Mouse (Mus musculus) left cerebral cortex, postnatal 14 days (tissue): ENCODE measurements around the gene Tnfrsf9. TPM values are rescaled to one million over a fixed set of nuclear protein-coding genes. Genes with fewer than 3 reads are reported as not detected.

Source experiments
- DNase-seq, 2 experiments: peaks; one replicate each; pipeline ENCODE4 v3.0.0; 2021 to 2022; ENCODE audit warnings: low spot score in 2 of 2, mixed read lengths in 1 of 2
- intact Hi-C: fragments of 180-260 bp; cut with DNase I; formaldehyde crosslinking; loops from one replicate; pipeline ENCODE4 v1.15.1; 2025
- total RNA-seq, 2 experiments: library from RNA; stranded (reverse); gene quantifications; 2 replicates each; pipeline ENCODE4 v1.2.3; 2021

Gene Tnfrsf9
- total RNA-seq, 2 experiments from 2014 or later: 0.36 to 0.40 TPM

DNA sequence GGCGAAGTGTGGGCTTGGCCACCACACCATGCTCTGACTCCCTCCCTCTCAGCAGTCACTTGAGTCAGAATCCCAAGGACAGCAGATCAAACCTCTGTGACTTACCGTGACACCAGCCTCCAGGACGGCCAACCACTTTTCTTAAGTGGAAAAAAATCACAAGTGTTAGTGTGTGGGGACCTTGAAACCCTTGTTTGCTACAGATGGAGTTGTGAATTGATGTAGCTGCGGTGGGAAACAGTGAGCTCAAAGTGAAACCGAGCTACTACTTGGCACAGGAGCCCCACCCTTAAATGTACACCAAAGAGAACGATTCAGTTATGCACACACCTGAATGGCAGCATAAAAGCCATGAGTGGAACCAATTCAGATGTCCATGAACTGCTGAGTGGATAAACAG, 10.6 kb downstream of the Tnfrsf9 start:
- DNase-seq: no peak
- intact Hi-C loops: loop anchor here (5.0 kb wide), 1 partner anchor 42 kb away; no protein-coding TSS in a partner anchor

GRCm38 (mm10) chr4:150925923-150926322, 11.6 kb downstream of the Tnfrsf9 start:
- no peak for DNase-seq
- intact Hi-C loops: loop anchor here (5.0 kb wide), 1 partner anchor 41 kb away; no protein-coding TSS in a partner anchor

DNA sequence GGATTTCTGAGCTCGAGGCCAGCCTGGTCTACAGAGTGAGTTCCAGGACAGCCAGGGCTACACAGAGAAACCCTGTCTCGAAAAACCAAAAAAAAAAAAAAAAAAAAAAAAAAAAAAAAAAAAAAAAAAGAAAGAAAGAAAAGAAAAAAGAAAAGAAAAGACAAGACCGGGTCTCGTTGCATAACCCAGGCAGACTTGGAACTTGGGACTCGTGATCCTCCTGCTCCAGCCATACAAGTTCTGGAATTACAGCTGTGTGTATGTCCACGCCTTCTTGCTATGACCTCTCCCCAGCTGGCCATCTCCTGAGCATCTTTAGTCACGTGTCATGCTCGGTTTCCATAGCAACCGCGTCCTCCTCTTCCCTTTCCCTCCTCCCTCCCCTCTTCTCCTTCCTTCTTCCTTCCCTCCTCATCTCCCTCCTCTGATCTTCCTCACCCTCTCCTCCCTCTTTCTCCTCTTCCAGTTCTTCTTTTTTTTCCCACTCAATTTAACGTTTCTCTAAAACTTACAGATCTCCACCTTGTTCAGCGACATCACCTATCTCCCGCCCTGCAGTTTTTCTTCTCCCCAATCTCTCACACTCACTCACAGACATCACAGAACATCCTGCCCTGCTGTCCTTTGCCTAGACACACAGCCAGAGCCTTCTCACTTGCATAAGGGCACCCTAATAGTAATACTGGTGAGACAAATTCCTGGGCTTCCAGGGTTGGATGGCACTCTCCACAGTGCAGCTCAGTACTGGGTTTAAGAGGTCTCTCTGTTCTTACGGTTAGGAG, 12.8 kb downstream of the Tnfrsf9 start:
- intact Hi-C loops: loop anchor here (5.0 kb wide), 1 partner anchor 40 kb away; no protein-coding TSS in a partner anchor
- no peak for DNase-seq

GRCm38 (mm10) chr4:150927789-150928188, 13.4 kb downstream of the Tnfrsf9 start:
- no peak for DNase-seq
- intact Hi-C loops: loop anchor here (5.0 kb wide), 1 partner anchor 40 kb away; no protein-coding TSS in a partner anchor

GRCm38 (mm10) chr4:150933503-150933902, 19.1 kb downstream of the Tnfrsf9 start:
- intact Hi-C loops: no loop called here
- DNase-seq: no peak

DNA sequence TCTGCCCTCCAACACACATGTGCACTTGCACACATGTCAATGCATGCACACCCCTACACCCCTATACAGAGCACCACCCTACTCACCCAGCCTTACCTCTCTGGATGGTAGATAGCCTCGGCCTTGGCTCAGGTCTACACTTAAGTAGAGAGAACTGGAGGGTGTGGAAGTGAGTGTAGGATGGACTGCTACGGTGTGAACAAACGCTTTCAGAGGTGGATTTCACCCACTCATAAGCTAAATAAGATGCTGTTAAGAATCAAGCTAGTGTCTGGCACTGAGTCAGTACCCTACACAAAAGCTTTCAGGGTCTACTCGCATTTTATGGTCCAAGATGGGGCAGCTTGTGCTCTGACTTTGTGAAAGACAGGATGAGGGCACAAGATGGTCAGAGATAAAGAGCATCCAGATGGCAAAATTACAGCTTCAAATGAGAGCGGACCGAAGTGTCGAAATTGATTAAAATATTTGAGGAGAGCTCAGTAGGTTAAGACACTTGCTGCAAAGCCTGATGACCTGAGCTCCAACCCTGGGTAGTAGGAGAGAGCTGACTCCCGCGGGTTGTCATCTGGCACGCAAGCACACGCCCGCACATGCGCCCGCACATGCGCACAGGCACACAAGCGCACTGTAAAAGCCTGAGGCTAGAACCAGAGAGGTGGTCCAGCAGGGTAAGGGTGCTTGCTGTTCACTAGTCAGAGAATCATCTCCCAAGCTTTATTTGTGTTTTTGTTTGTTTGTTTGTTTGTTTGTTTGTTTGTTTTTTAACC, 23.1 kb downstream of the Tnfrsf9 start:
- intact Hi-C loops: no loop called here
- DNase-seq: peak; percentile 40 to 58

DNA sequence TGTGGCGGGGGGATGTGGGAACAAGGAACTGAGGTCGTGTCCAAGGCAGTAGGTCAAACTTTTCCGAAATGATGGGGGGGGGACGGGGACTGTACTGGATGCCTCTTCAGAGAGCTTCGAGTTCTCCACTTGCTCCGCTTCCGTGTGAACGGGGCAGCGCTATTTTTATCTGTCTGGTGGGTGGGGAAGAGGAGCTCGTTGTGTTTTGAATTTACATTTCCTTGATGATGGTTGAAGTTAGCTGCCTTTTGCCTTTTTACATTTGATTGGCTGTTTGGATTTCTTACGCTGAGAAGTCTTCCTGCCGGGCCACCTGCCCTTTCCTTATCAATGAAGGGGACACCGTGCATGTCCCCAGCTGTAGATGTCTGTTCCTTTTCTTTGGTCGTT, 23.7 kb downstream of the Tnfrsf9 start:
- peak in 1 of 2 experiments; percentile 36 for DNase-seq
- intact Hi-C loops: no loop called here

DNA sequence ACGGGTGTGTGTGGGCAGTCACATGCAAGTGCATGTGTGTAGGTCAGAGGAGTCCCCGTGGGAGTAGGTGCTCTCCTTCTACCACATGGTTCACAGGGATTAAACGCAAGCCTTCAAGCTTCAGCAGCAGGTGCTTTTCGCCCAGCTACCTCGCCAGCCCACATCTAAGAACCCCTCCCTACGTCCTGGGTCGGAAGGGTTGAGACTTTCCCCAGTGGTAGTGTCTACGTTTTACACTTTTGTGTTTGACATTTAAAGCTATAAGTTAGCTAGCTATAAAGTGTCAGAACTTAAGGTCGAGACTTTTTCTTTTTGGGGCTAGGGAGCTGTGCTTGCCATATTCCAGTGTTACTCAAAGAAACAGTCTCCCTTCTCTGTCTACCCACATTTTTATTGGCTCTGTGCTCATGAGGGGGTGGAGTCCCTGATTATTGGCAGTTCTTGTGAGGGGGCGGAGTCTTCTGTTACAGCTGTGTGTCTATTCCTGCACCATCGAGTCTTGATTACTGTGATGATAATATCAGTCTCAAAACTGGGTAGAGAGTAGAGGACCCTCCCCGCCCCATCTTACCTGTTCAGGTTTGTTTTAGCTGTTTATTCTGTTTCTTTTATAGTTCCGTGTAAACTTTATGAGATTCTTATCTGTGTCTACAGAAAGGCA, 25.8 kb downstream of the Tnfrsf9 start:
- DNase-seq: no peak
- intact Hi-C loops: no loop called here

GRCm38 (mm10) chr4:150944707-150945106, 30.3 kb downstream of the Tnfrsf9 start:
- DNase-seq: no peak
- intact Hi-C loops: no loop called here

- DNase-seq: no peak
- intact Hi-C loops: no loop called here
These were observed 36.6 kb downstream of the Tnfrsf9 start for GRCm38 (mm10) chr4:150950972-150951371.

- intact Hi-C loops: no loop called here
- peak; percentile 47 to 53 for DNase-seq
These were observed 42.2 kb downstream of the Tnfrsf9 start for GRCm38 (mm10) chr4:150956369-150957105.

DNA sequence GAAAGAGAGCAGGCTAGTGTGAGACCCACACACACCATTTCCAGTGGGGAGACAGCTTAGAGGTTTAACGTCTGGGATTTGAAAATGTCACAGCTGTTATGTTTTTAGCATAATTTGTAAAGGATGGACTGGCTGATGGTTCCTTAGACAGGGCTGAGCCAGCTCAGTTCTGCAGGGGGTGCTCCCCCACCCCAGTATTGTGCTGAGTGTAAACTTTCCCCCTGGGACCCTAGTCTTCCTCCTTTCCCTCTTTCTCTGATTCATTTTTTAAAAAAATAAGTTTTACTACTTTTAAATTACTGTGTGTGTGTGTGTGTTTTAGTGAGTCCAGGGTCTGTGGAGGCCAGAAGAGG, 42.7 kb downstream of the Tnfrsf9 start:
- no peak for DNase-seq
- intact Hi-C loops: no loop called here

DNA sequence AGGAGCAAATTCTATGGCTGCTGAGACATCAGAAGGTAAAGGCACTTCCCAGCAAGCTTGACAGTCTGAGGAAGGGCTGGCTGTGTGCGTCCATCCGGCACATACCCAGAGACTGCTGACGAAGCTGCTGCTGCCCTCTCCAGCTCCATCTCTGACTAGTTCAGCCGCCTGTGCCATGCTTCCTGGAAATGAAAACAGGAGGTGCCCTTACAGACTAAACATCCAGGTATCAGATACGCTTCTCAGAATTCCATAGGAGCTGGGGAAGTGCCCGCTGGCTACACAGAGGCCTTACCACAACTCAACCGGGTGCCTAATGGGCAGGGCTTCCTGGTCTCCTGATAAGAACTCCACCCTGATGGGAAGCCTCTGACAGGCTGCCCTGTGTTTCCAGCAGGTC, 44.2 kb downstream of the Tnfrsf9 start:
- intact Hi-C loops: no loop called here

GRCm38 (mm10) chr4:150962231-150962630, 47.9 kb downstream of the Tnfrsf9 start:
- intact Hi-C loops: no loop called here
- DNase-seq: no peak

More for the DNA sequence above, 44.2 kb downstream of the Tnfrsf9 start:
- no peak for DNase-seq

DNA sequence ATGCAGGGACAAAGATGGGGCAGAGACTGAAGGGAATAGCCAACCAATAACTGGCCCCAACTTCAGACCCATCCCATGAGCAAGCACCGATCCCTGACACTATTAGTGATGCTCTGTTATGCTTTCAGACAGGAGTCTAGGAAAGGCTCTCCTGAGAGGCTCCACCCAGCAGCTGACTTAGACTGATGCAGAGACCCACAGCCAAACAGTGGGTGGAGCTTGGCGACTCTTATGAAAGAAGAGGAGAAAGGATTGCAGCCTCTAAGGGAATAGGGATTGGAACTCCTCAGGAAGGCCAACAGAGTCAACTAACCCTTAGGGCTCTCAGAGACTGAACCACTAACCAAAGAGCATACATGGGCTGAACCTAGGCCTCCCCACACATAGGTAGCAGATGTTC, 49.3 kb downstream of the Tnfrsf9 start:
- no peak for DNase-seq
- intact Hi-C loops: no loop called here

- intact Hi-C loops: loop anchor here (5.0 kb wide), 2 partner anchors 38 to 308 kb away; no protein-coding TSS in a partner anchor
- DNase-seq: peak; percentile 88 to 92
These were observed 50.5 kb downstream of the Tnfrsf9 start for GRCm38 (mm10) chr4:150964635-150965554.

DNA sequence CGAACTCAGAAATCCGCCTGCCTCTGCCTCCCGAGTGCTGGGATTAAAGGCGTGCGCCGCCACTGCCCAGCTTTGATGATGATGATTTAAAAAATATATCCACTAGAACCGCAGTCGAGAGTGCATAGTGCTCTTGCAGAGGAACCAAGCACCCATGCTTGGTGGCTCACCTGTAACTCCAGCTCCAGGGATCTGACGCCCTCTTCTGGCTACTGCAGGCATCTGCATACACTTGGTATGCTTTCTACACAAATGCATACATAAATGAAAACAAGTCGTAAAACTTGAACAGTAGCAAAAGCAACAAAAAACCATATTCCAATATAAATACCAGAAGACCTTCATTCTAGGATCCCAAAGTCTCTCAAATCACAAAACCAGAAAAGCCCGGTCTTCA, 51.2 kb downstream of the Tnfrsf9 start:
- intact Hi-C loops: loop anchor here (5.0 kb wide), 2 partner anchors 38 to 308 kb away; no protein-coding TSS in a partner anchor
- no peak for DNase-seq

- intact Hi-C loops: loop anchor here (5.0 kb wide), 2 partner anchors 39 to 309 kb away; no protein-coding TSS in a partner anchor
These were observed 52.2 kb downstream of the Tnfrsf9 start for GRCm38 (mm10) chr4:150966556-150966955.

More at GRCm38 (mm10) chr4:150966556-150966955, 52.2 kb downstream of the Tnfrsf9 start:
- peak; percentile 61 to 71 for DNase-seq
